Mouse (Mus musculus): Measurements from ENCODE around the gene Zfp541.

DNA sequence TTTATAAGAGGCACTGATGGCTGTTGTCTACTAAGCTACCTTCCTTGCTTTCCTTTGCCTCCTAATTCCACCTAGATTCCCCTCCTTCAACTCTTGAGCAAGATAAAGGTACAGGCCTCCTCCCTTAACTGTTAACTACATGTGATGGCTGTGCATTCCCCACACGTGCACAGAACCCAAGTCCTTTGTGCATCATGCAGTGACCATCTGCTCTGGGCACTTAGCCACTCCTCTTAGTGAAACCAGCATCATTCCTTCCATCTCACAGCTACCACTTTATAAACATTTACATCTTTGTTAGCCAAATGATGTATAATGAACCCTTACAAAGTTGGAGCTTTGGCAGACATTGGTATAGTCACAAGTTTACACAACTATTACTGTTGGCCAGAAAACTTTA, 18.3 kb downstream of the Zfp541 start:
- TF ChIP-seq POLR2A (IDR thresholded peaks at IDR 0.05; ENCODE audit: low read depth, low read length), result no peak
- no peak for TF ChIP-seq CTCF (IDR thresholded peaks at IDR 0.05; ENCODE audit: extremely low read depth, insufficient read length, insufficient replicate concordance, low read depth, low read length)

Data from small intestine, adult 2 months (tissue).